14 mouse cellular contexts compared by ENCODE assay signal in genomic region chr5:109552541-109552940, GRCm38 (mm10). TPM values are rescaled to one million over a fixed set of nuclear protein-coding genes. Genes with fewer than 3 reads are reported as not detected.
DNase-seq lines count a peak whose midpoint lies in the region; ATAC-seq lines count a peak whose summit lies in the region.
"Had no signal": no experiment of that assay in that cellular context is flagged by ENCODE, and none has a peak within 500 bp of the region (broad histone marks: within the 10 kb centered on the region; RNA-seq: fewer than 3 reads in every experiment).

No protein-coding gene starts in this region.

- DNase-seq in cerebellum, adult 18-20 months: peak; percentile 13 to 16
- no peak for DNase-seq in cerebellum, adult 8-10 months
- DNase-seq in retina, postnatal 1 day: peak; percentile 8
- no peak for DNase-seq in retina, embryonic 14.5 days (ENCODE audit: low spot score)
- DNase-seq in ES-CJ7 (ENCODE audit: low read depth, low spot score): peak; percentile 48
- DNase-seq in mesoderm, embryonic 11.5 days (ENCODE audit: low read depth, low spot score): peak; percentile 1
- DNase-seq in MN1 (ENCODE audit: low spot score): no peak
- DNase-seq: adrenal gland, postnatal 36 days; embryo, embryonic 11 days; gastrocnemius, postnatal 36 days; kidney, postnatal 14 days; layer of hippocampus, postnatal 36 days; right cerebral cortex, postnatal 25 days had no signal

- ATAC-seq in megakaryocyte progenitor cell, adult 5-6 weeks (replicated peaks; ENCODE audit: poor library complexity): no peak

RNA-seq across cellular contexts. Expression of gene Crlf2, which starts 6.3 kb away (rescaled TPM):
- total RNA-seq in megakaryocyte progenitor cell, adult 5-6 weeks (2015): 8.8 and 11.5 TPM in 2 replicates
- total RNA-seq in megakaryocyte progenitor cell, adult 5-6 weeks (2017): 18.1 and 22.1 TPM in 2 replicates

Comparison
In these comparisons a context has a peak if more than half of its experiments do, and no peak if none do; other contexts are left out.
1. DNase-seq: peak in cerebellum, adult 18-20 months (2 of 2), retina, postnatal 1 day (single experiment), ES-CJ7 (single experiment) and mesoderm, embryonic 11.5 days (single experiment); none in cerebellum, adult 8-10 months (single experiment), retina, embryonic 14.5 days (single experiment) and MN1 (single experiment).